Mouse (Mus musculus) erythroblast, embryonic 14.5 days (primary cell): Measurements from ENCODE around the gene Rhoh.

Experiments
- GATA1 ChIP-seq: IDR thresholded peaks from 2 replicates; pipeline ENCODE4 v1.6.1; 2012; ENCODE audit warnings: low read length, inconsistent platforms, mixed read lengths
- TAL1 ChIP-seq: IDR thresholded peaks from 3 replicates; pipeline ENCODE4 v1.6.1; 2012; ENCODE audit warnings: low read length, inconsistent platforms, mixed read lengths

GRCm38 (mm10) chr5:65933258-65933657, 72.2 kb downstream of the Rhoh start:
- TF ChIP-seq GATA1: no peak
- TF ChIP-seq TAL1: no peak
